Mouse (Mus musculus) cerebellum, adult 8-10 months (tissue): ENCODE data around the gene Phlda1.

ENCODE experiments used
- DNase-seq: peaks from one replicate; pipeline ENCODE4 v3.0.0; 2022

Gene Phlda1

DNA sequence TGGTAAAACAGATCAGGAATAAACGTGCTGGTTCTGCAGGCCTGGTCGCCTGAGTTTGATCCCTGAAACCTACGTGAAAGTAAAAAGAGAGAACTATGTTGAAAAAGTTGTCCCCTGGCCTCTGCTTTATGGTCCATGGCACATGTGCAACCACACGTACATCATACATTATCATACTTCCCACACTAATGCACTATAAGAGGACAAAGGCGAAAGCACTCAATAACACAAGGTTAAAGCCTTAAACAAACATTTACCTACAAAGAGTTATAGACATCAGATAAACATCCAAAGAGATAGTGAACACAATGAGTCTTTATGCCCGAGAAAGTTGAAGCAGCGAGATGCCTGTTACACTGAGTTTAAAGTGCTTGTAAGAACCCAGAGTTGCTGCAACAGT is 24.3 kb downstream of the Phlda1 start:
- no peak for DNase-seq

DNA sequence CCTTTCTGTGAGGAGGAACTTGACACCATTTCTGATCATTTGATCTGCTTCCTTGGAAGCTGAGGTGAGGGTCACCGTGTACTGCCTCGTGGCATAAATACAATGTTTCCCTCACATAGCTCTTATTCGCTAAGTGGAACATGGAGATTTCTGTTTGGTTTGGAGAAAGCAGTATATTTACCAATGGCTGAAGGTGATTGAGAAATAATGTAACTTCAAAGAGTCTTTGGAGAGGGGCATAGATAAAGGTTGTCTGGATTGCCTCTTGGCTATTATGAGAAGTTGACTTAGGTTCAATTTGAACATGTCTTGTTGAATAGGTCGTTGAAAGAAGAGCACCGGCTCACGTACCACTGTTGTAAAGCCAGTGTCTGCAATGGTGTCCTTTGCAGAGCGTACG is 28.6 kb downstream of the Phlda1 start:
- no peak for DNase-seq

DNA sequence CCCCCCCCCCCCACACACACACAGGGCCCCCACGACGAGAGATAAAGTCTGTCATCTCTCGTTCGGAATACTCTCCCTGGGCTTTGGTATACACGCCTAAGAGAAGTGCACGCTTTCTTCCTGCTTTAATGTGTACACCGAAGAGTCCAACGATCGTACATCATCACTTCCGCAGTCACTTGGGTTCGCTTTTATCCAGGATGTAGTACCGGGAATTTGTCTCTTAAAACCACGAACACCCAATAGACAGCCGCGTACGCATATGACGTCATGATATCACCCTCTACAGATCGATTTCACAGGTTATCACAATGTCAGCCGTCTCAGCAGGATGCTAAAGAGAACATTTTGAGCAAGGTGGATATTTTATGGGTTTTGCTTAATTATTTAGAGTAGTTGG is 31.3 kb downstream of the Phlda1 start:
- no peak for DNase-seq

DNA sequence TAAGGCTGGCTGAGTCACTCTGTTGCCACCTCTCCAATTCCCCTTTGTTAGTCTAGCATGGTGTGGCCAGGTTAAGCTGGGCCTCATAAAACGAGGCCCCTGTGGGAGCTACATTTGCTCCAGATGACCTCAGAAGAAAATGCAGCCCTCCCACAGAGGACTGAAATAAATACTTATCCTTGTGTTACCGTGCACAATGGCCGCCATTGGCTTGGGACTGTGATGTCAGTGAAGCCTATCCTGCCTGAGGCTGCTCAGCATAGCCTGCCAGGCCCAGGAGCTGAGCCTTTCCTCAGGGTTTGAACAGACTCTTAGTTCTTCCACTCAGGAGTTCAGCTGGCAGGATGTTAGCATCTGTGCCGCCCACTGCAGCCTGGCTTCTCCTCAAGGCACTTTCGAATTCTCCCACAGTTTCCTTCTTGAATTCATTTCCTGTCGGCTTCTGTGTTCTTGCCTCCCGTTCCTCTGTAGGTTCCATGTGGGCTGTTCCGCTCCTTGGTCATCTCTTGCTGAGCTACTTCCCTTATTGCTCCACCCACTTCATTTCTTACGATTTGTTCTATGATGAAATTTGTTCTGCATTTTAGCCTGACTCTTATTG is 33.7 kb downstream of the Phlda1 start:
- no peak for DNase-seq

DNA sequence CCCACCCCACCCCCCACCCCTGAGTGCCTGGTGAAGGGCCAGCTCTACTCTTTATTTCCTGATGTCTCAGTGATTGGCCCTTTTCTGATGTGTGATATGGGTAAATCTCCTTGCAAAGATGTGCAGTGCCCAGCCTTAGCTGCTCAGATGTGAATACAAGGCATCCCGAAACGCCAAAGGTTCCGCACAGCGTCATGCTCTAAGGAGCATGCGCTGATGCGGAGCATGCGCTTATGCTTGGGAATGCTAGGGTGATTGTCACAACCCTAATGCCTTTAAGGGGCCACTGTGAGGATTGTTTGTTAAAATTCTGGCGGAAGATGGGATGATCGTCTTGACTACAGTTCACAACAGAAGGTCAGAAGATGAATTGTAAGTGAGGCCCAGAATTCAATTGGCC is 34.6 kb downstream of the Phlda1 start:
- no peak for DNase-seq

DNA sequence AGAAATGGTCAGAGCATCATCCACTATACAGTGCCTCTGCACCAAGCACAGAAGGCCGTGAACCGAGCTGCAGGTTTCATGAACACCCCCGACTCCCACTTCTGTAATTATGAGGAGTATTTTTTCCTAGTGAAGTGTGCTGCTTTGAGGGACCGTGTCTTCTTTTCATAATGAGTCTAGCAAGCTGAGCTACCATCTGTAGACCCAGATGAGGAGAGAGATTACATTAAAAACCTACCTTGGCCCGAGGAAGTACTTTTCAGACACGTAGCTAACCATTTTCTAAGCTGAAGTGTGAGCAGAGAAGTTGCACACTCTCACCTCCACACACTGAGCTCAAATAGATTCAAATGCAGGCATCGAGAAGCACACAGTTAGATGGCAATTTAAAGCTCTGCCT is 37.0 kb downstream of the Phlda1 start:
- no peak for DNase-seq

DNA sequence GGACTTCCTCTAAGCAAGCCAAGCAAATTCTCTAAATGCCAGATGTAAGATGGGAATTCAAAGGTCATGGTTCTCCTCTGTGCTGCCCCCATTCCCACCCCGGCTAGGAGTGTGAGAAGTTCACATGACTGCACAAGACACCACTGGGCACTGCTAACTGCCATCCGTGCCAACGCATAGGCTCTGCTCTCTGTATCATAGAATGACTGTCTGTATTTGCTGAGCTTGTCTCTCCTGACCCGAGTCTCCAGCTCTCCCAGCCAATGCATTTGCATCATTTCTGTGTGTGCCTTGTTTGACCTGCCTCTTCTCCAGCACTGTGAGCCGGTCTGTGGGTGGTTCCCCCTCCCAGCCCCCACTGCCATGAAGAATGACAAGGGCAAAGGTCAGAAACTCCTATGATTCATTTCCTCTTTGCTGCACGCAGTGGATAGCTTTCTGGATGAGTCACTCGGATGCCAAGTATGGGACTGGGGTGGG is 37.7 kb downstream of the Phlda1 start:
- DNase-seq: no peak

DNA sequence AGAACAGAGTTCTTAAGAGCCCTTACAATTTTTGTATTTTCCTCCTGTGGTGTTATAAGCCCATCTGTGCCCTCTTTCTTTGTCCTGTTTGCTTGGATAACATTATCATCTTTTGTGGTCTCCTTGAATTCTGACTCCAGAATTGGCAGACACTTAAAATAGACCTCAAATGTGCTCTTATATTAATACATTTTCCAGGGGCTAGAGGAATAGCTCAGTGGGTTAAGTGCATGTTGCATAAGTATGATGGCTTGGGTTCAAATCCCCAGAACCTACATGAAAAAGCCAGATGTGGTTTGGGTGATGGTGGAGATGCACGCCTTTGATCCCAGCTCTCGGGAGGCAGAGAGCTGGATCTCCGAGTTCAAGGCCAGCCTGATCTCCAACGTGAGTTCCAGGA is 38.2 kb downstream of the Phlda1 start:
- DNase-seq: no peak

DNA sequence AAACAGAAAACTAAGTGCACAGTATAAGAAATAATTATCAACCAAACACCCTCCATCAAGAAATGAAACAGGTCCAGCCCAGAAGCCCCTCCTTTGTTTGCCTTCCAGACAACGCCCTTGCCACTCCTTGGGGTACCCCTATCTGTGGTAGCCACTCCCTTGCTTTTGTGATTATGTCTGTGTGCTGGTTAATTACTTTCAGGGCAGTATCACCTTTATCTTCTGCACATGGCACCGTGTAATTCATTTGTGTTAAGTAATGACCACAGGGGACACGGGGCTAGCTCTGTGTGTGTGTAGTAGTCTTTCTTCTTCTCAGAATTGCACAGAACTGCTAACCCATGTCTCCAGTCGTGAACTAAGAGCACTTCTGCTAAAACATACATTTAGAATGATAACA is 39.6 kb downstream of the Phlda1 start:
- DNase-seq: no peak

DNA sequence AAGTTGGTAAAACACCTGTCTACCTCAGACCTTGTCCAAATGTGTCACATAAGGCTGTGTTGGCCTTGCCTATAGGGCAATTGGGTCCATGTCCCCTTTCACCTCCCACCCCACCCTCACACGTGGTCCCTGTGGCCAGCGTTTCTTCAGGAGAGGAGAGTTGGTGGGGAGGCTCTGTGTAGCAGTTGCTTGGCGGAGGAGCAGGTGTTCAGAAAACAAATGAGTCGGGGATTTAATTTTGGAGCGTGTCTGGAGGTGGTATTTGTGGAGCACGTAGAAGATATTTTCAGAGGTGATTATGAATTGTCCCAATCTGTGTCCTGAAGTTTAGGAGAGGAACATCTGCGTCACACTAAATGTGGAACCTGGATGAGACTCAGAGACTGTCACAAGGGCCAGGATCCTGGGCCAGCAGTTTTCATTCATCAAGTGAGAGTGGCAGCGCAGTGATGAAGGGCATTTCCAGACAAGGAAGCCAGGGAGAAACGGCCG is 41.8 kb downstream of the Phlda1 start:
- DNase-seq: no peak

DNA sequence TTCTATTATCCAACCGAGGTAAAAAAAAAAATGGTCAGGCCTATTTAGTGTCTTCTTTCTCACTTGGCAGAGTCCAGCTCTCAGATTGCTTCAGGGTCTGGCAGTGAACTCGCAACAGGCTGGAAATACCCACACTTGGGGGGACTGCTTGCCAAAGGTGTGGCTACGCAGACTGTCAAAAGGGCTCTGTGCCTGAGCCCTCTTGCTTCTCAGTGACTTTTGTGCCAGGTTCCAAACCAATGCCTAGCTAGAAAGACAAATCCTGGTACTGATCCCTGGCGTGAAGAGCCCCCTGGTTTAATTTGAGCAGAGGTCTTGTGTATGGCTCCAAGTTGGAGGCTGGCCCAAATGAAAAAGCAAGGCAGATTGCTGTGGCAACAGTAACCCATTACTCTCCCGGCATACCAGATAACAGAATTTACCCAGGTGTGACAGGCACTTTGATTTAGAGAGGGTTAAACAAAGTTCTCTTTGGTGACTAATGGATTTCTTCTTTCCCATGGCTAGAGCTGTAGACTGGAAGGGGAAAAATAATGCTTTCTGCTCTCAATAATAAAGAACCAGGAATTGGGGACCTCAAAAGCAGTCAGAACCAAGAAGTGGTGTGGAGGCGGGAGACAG is 44.1 kb downstream of the Phlda1 start:
- no peak for DNase-seq

DNA sequence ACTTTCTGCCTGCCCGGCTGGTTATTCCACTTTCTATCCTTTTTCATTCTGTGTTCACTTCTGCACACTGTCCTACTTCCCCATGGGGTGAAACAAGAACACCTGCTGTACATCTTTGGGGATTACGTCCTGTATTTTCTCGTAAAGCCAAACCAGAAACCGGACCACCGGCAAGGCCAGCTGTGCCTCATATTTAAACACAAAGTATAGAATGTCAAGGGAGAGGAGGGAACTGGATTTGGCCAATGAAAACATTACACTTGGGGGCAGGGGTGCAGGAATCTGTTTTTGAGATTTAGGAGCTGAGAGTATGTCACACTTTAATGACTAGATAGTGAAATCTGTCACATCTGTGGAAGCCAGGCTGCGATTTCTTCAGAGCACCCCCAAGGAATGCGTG is 47.6 kb downstream of the Phlda1 start:
- DNase-seq: no peak

DNA sequence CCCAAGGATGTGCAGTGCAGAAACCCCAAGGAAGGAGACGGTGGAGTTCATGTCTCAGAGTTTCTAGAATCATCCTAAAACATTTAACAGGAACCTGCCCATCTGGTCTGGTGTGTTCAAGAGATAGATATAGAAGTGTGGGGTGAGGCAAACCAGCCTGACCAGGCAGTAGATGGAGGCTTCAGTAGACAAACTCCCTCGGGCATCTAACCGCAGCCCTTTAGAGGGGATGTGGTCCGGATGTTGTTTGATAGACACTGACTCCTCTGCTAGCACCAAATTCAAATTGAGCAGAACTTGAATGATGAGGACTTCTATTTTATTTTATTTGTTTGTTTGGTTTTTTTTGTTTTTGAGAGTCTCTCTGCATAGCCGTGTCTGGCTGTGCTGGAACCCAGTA is 48.6 kb downstream of the Phlda1 start:
- DNase-seq: no peak

DNA sequence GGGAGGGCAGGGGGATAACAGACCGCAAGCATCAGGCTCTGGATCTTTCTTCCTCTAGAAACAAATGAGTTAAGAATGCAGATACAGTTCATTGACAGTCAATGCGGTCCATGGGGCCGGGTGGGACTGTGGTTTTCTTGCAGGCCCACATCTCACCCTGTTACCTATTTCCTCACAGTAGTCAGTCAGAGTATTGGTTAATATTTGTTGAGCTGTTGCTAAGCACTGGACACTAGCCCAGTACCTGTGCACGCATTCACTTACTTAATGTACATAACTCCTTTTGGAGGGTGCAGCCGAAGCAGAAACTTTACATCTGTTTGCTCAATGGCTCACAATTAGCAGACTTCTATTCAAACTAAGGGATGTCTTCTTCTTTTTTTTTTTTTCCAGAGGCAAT is 52.1 kb downstream of the Phlda1 start:
- no peak for DNase-seq
